Mouse (Mus musculus) neural tube, embryonic 15.5 days (tissue): Measurements from ENCODE around the gene Golm1. TPM values are rescaled to one million over a fixed set of nuclear protein-coding genes. Genes with fewer than 3 reads are reported as not detected.
"Not testable (repeated sequence)": the region's sequence is repeated elsewhere in the genome, so short reads cannot be mapped to it uniquely, and the experiment has no call there.

Experiments
- ATAC-seq: fragments of 200-750 bp; cut with Nextera tagmentation; 2 replicates; pipeline ENCODE4 v1.8.0; 2017; ENCODE audit warnings: mild to moderate bottlenecking, moderate TSS enrichment, moderate library complexity; ENCODE audit not compliant: low FRiP score
- H3K27ac ChIP-seq: fragments of 300-500 bp; sonication (generic); replicated peaks from 2 replicates; pipeline ENCODE4 v1.5.1; 2015; ENCODE audit warnings: mild to moderate bottlenecking, inconsistent platforms
- H3K27me3 ChIP-seq: fragments of 300-500 bp; sonication (generic); replicated peaks from 2 replicates; pipeline ENCODE4 v1.6.1; 2015; ENCODE audit warnings: inconsistent platforms
- H3K36me3 ChIP-seq: fragments of 300-500 bp; sonication (generic); 2 replicates; pipeline ENCODE4 v1.6.1; 2015; ENCODE audit warnings: inconsistent platforms
- H3K4me1 ChIP-seq: fragments of 300-500 bp; sonication (generic); 2 replicates; pipeline ENCODE4 v1.6.1; 2015; ENCODE audit warnings: inconsistent platforms
- H3K4me2 ChIP-seq: fragments of 300-500 bp; sonication (generic); 2 replicates; pipeline ENCODE4 v1.6.1; 2015; ENCODE audit warnings: inconsistent platforms, mild to moderate bottlenecking, moderate library complexity
- H3K4me3 ChIP-seq: fragments of 300-500 bp; sonication (generic); replicated peaks from 2 replicates; pipeline ENCODE4 v1.5.1; 2015; ENCODE audit warnings: mild to moderate bottlenecking, inconsistent platforms
- H3K9ac ChIP-seq: fragments of 300-500 bp; sonication (generic); replicated peaks from 2 replicates; pipeline ENCODE4 v1.6.1; 2015; ENCODE audit warnings: mild to moderate bottlenecking, inconsistent platforms
- H3K9me3 ChIP-seq: fragments of 300-500 bp; sonication (generic); replicated peaks from 2 replicates; pipeline ENCODE4 v1.6.1; 2016; ENCODE audit warnings: inconsistent platforms
- WGBS: fragments of 180-500 bp; shearing (Covaris S2); methylation state at CpG from one replicate; pipeline ENCODE4 v1.1.7; 2015; ENCODE audit warnings: mixed read lengths; 5-methylcytosine and 5-hydroxymethylcytosine counted together
- polyA plus RNA-seq: library from polyadenylated mRNA; unstranded; fragments of >200 nt; fragmentation: Nextera tagmentation; extraction: Ambion mirVana; gene quantifications from 2 replicates; pipeline ENCODE4 v1.2.1, GENCODE M21; 2015

Gene Golm1
- polyA plus RNA-seq, 1 experiment from 2014 or later, result 19.1 TPM

GRCm38 (mm10) chr13:59610437-59610836 is 65.2 kb downstream of the Golm1 start:
- no peak overlapping the region for H3K4me3 ChIP-seq
- H3K27me3 ChIP-seq, result no peaks in the 10 kb centered on the region
- 94% methylated on average over 2 of the region's 2 CpGs for WGBS
- no peak overlapping the region for H3K9ac ChIP-seq
- H3K4me2 ChIP-seq, result no peak overlapping the region
- H3K4me1 ChIP-seq, result no peaks in the 10 kb centered on the region
- H3K9me3 ChIP-seq, result no peaks in the 10 kb centered on the region
- peaks cover 86% of the 10 kb centered on the region for H3K36me3 ChIP-seq
- no peak overlapping the region for H3K27ac ChIP-seq
- ATAC-seq, result no peak

- Histone ChIP-seq H3K4me1 (no peaks in the 10 kb centered on the region), H3K9ac (no peak overlapping the region), H3K4me2 (no peak overlapping the region), H3K4me3 (no peak overlapping the region), H3K36me3 (peaks cover 84% of the 10 kb centered on the region), H3K27ac (no peak overlapping the region), H3K9me3 (no peaks in the 10 kb centered on the region), H3K27me3 (no peaks in the 10 kb centered on the region)
- 91% methylated on average over 4 of the region's 4 CpGs for WGBS
- no peak for ATAC-seq
These were observed 65.7 kb downstream of the Golm1 start for GRCm38 (mm10) chr13:59609885-59610284.

- peaks cover 84% of the 10 kb centered on the region for H3K36me3 ChIP-seq
- H3K4me1 ChIP-seq, result no peaks in the 10 kb centered on the region
- 81% methylated on average over 10 of the region's 10 CpGs for WGBS
- H3K27ac ChIP-seq, result no peak overlapping the region
- H3K4me3 ChIP-seq, result no peak overlapping the region
- no peak for ATAC-seq
- no peak overlapping the region for H3K9ac ChIP-seq
- H3K27me3 ChIP-seq, result no peaks in the 10 kb centered on the region
- H3K9me3 ChIP-seq, result no peaks in the 10 kb centered on the region
- H3K4me2 ChIP-seq, result no peak overlapping the region
These were observed 70.2 kb downstream of the Golm1 start for GRCm38 (mm10) chr13:59605221-59605922.

GRCm38 (mm10) chr13:59604511-59604910 is 71.1 kb downstream of the Golm1 start:
- H3K4me2 ChIP-seq, result no peak overlapping the region
- no peaks in the 10 kb centered on the region for H3K4me1 ChIP-seq
- no peak overlapping the region for H3K9ac ChIP-seq
- 30% methylated on average over 1 of the region's 1 CpGs for WGBS
- no peak overlapping the region for H3K4me3 ChIP-seq
- no peak for ATAC-seq
- H3K27me3 ChIP-seq, result no peaks in the 10 kb centered on the region
- H3K9me3 ChIP-seq, result no peaks in the 10 kb centered on the region
- no peak overlapping the region for H3K27ac ChIP-seq
- H3K36me3 ChIP-seq, result peaks cover 84% of the 10 kb centered on the region

GRCm38 (mm10) chr13:59603096-59603495 is 72.5 kb downstream of the Golm1 start:
- H3K27ac ChIP-seq, result no peak overlapping the region
- 97% methylated on average over 5 of the region's 5 CpGs for WGBS
- H3K36me3 ChIP-seq, result peaks cover 79% of the 10 kb centered on the region
- H3K9ac ChIP-seq, result no peak overlapping the region
- H3K9me3 ChIP-seq, result no peaks in the 10 kb centered on the region
- H3K4me1 ChIP-seq, result no peaks in the 10 kb centered on the region
- ATAC-seq, result no peak
- H3K27me3 ChIP-seq, result no peaks in the 10 kb centered on the region
- H3K4me2 ChIP-seq, result no peak overlapping the region
- no peak overlapping the region for H3K4me3 ChIP-seq

- Histone ChIP-seq H3K4me3 (no peak overlapping the region), H3K27me3 (no peaks in the 10 kb centered on the region), H3K27ac (no peak overlapping the region), H3K4me1 (peaks cover 14% of the 10 kb centered on the region), H3K4me2 (no peak overlapping the region), H3K9me3 (no peaks in the 10 kb centered on the region), H3K9ac (no peak overlapping the region), H3K36me3 (peaks cover 68% of the 10 kb centered on the region)
- no peak for ATAC-seq
- WGBS, result 100% methylated on average over 1 of the region's 1 CpGs
These were observed 83.0 kb downstream of the Golm1 start for GRCm38 (mm10) chr13:59592630-59593029.

- Histone ChIP-seq H3K36me3 (peaks cover 64% of the 10 kb centered on the region), H3K4me1 (peaks cover 19% of the 10 kb centered on the region)
- H3K27ac ChIP-seq, ATAC-seq, H3K4me3 ChIP-seq, H3K4me2 ChIP-seq, H3K9me3 ChIP-seq, H3K9ac ChIP-seq, H3K27me3 ChIP-seq: not testable (repeated sequence)
- 92% methylated on average over 3 of the region's 3 CpGs for WGBS
These were observed 83.6 kb downstream of the Golm1 start for GRCm38 (mm10) chr13:59592058-59592457.

- H3K27me3 ChIP-seq, result no peaks in the 10 kb centered on the region
- H3K4me1 ChIP-seq, result peaks cover 31% of the 10 kb centered on the region
- 89% methylated on average over 4 of the region's 4 CpGs for WGBS
- H3K36me3 ChIP-seq, result peaks cover 53% of the 10 kb centered on the region
- H3K27ac ChIP-seq, result no peak overlapping the region
- H3K9ac ChIP-seq, result no peak overlapping the region
- no peak overlapping the region for H3K4me2 ChIP-seq
- no peak for ATAC-seq
- no peak overlapping the region for H3K4me3 ChIP-seq
- H3K9me3 ChIP-seq, result no peaks in the 10 kb centered on the region
These were observed 84.9 kb downstream of the Golm1 start for GRCm38 (mm10) chr13:59590691-59591090.

GRCm38 (mm10) chr13:59589672-59590071 is 85.9 kb downstream of the Golm1 start:
- ATAC-seq, result no peak
- no peak overlapping the region for H3K4me3 ChIP-seq
- H3K4me2 ChIP-seq, result no peak overlapping the region
- H3K9ac ChIP-seq, result no peak overlapping the region
- peaks cover 49% of the 10 kb centered on the region for H3K36me3 ChIP-seq
- no peaks in the 10 kb centered on the region for H3K9me3 ChIP-seq
- H3K27me3 ChIP-seq, result no peaks in the 10 kb centered on the region
- H3K4me1 ChIP-seq, result peaks cover 31% of the 10 kb centered on the region
- H3K27ac ChIP-seq, result no peak overlapping the region
- 85% methylated on average over 4 of the region's 4 CpGs for WGBS

- H3K9ac ChIP-seq, result no peak overlapping the region
These were observed 88.4 kb downstream of the Golm1 start for GRCm38 (mm10) chr13:59587201-59587600.

GRCm38 (mm10) chr13:59585648-59586005 is 90.0 kb downstream of the Golm1 start:
- Histone ChIP-seq H3K4me1 (peaks cover 38% of the 10 kb centered on the region), H3K4me3 (peak overlapping the region; percentile 99), H3K4me2 (peak overlapping the region; percentile 97), H3K27me3 (no peaks in the 10 kb centered on the region), H3K9ac (peak overlapping the region; percentile 94), H3K9me3 (no peaks in the 10 kb centered on the region), H3K36me3 (peaks cover 16% of the 10 kb centered on the region), H3K27ac (peak overlapping the region; percentile 89)
- no peak for ATAC-seq
- WGBS, result under 1% methylated on average over 28 of the region's 28 CpGs

More at GRCm38 (mm10) chr13:59587201-59587600, 88.4 kb downstream of the Golm1 start:
- peak overlapping the region; percentile 97 for H3K4me2 ChIP-seq
- no peak for ATAC-seq
- no peak overlapping the region for H3K4me3 ChIP-seq
- H3K27ac ChIP-seq, result no peak overlapping the region
- 97% methylated on average over 2 of the region's 2 CpGs for WGBS
- H3K27me3 ChIP-seq, result no peaks in the 10 kb centered on the region
- no peaks in the 10 kb centered on the region for H3K9me3 ChIP-seq
- H3K4me1 ChIP-seq, result peaks cover 38% of the 10 kb centered on the region
- peaks cover 32% of the 10 kb centered on the region for H3K36me3 ChIP-seq

- Histone ChIP-seq H3K9me3 (no peaks in the 10 kb centered on the region), H3K9ac (peak within 1 kb of the TSS; percentile 94), H3K4me2 (peak within 1 kb of the TSS; percentile 97), H3K36me3 (peaks cover 11% of the 10 kb centered on the region), H3K27me3 (no peaks in the 10 kb centered on the region), H3K4me1 (peaks cover 38% of the 10 kb centered on the region), H3K4me3 (peak within 1 kb of the TSS; percentile 99), H3K27ac (peak within 1 kb of the TSS; percentile 89)
- peak; percentile 99 for ATAC-seq
- under 1% methylated on average over 83 of the region's 83 CpGs for WGBS
These were observed 90.5 kb downstream of the Golm1 start, which contains the start of the genes Agtpbp1 and Naa35 for GRCm38 (mm10) chr13:59584947-59585647. Gene Agtpbp1 (minus strand): TSS chr13:59585227. Gene Naa35 (plus strand): TSS chr13:59585259.
